Mouse (Mus musculus): ENCODE data around the gene Grin2c.

Gene Grin2c

GRCm38 (mm10) chr11:115275509-115275908 is 8.5 kb upstream of the Grin2c start:
- ChIA-PET CTCF (interaction anchor here in 3 of 4 experiments (0.5 to 1.9 kb wide), 7 partner anchors 47 to 186 kb away, joined by 3 to 10 read pairs (median 3); no protein-coding TSS in a partner anchor), POLR2A (interaction anchor here in 3 of 4 experiments (0.6 to 3.2 kb wide), 22 partner anchors 9 to 238 kb away, joined by 3 to 46 read pairs (median 8); partner anchors contain the start of genes Grin2c (in 2 of the 3), Slc9a3r1 (in 2 of the 3) and Jpt1 (in 1 of the 3))

DNA sequence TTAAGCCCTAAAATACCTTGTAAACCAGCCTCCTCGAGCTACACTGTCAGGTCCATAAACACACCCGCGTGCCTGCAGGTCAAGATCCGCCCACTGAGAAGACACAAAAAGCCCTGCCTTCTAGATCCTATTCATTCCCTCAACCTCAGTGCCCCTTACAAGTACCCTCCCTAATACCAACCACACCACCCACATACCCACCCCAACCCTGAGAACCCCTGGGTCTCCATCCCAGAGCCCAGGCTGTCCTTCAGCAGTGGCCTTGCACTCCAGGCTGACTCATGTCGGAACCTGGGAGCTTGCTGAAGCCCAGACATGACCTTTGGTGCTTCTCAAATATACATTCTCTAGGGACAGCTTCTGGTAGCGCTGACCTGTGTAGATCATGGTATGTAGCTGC is 7.7 kb upstream of the Grin2c start:
- ChIA-PET POLR2A (interaction anchor here in 3 of 4 experiments (1.1 to 3.2 kb wide), 7 partner anchors 9 to 121 kb away, joined by 3 to 15 read pairs (median 3); partner anchors contain the start of gene Slc9a3r1 (in 1 of the 3)), CTCF (interaction anchor here in 2 of 4 experiments (1.0 to 1.4 kb wide), 2 partner anchors 71 to 185 kb away, joined by 3 read pairs; no protein-coding TSS in a partner anchor)

- ChIA-PET CTCF (interaction anchor here in 2 of 4 experiments (1.0 to 10.0 kb wide), 2 partner anchors 71 to 185 kb away, joined by 3 to 112 read pairs; no protein-coding TSS in a partner anchor), POLR2A (interaction anchor here in 3 of 4 experiments (0.6 to 1.4 kb wide), 6 partner anchors 13 to 111 kb away, joined by 3 to 4 read pairs (median 3); partner anchors contain the start of gene Slc9a3r1 (in 1 of the 3))
Measured at GRCm38 (mm10) chr11:115274178-115274577, 7.1 kb upstream of the Grin2c start.

- POLR2A ChIA-PET = interaction anchor here in 2 of 4 experiments (0.6 to 2.0 kb wide), 4 partner anchors 16 to 110 kb away, joined by 3 to 5 read pairs (median 4); partner anchors contain the start of gene Slc9a3r1 (in 1 of the 2)
- CTCF ChIA-PET = interaction anchor here in 3 of 4 experiments (1.4 to 10.0 kb wide), 3 partner anchors 70 to 71 kb away, joined by 4 to 112 read pairs (median 19); no protein-coding TSS in a partner anchor
Measured at GRCm38 (mm10) chr11:115273735-115274134, 6.7 kb upstream of the Grin2c start.

DNA sequence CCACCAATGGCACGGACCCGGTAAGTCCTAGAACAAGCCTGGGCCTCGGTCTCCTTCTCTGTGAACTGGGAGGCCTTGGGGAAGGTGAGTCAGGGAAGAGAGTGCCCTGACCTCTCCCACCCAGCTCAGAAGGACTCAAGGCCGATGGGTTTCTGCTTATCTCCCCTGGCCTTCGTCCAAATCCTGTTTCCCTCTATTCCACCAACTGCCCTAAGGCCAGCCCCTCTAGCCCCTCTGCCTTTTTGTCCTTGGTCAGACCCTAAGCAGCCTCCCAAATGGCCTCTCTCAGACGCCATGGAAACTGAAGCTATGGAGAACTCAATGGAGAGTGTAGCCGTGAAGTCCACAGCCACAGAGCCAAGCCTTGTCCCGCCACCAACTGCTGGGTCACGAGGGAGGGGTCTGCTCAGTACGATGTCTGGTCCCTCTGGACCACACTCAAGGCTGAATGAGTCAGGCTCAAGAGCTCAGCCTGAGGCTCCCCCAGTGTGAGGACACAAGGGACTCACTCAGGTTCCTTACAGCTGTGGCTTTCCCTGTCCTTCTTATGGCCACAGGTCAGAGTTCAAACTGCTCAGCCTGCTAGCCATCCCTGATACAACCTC is 6.0 kb upstream of the Grin2c start:
- ChIA-PET POLR2A (interaction anchor here in 1 of 4 experiments (1.0 to 2.0 kb wide), 3 partner anchors 15 to 109 kb away, joined by 3 to 5 read pairs (median 3); partner anchors contain the start of gene Slc9a3r1), CTCF (interaction anchor here (0.5 to 10.0 kb wide), 6 partner anchors 15 to 81 kb away, joined by 4 to 112 read pairs (median 6); no protein-coding TSS in a partner anchor)

DNA sequence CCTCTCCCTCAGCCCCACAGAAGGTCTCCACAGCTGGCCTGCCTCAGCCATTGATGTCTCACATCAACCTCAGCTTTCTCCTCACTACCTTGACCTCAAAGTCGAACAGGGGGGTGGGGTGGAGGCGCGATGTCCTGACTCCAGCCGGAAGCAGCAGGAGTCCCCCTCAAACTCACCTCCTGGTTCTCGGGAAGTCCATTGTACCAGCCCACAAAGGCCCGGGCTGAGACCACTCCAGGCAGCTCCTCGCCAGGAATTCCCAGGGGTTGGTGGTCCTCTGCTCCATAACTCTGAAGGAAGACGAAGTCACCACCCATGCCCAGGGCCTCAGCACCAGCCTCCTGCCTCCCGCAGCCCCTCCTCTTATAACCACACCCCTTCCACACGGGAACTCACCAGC is 4.4 kb upstream of the Grin2c start:
- POLR2A ChIA-PET = interaction anchor here (0.6 to 1.8 kb wide), 11 partner anchors 10 to 343 kb away, joined by 3 to 5 read pairs (median 3); partner anchors contain the start of gene Fads6 (in 1 of the 4)
- CTCF ChIA-PET = interaction anchor here (0.7 to 10.0 kb wide), 10 partner anchors 26 to 112 kb away, joined by 3 to 112 read pairs (median 4); partner anchors contain the start of gene Fads6 (in 1 of the 4)

DNA sequence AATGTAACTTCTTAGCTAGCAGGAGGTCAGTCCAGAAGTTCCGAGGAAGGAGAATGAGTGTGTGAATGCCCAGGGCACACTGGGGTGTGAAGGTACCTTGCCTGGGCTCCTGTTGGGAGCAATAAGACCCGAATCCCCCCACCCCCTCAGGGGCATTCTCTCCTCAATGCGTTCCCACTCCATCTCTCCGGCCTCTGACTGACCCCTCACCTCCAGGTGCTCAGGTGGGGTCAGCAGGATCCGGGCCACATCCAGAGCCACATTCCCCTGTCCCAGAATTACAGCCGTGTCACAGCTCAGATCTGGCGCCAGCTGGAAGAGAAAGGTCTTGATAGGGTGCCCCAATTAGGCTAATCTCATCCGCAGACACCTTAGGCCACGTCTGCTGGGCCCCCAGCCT is 4.0 kb upstream of the Grin2c start:
- CTCF ChIA-PET = interaction anchor here in 3 of 4 experiments (0.8 to 10.0 kb wide), 8 partner anchors 27 to 111 kb away, joined by 3 to 112 read pairs (median 6); partner anchors contain the start of gene Fads6 (in 1 of the 3)
- POLR2A ChIA-PET = interaction anchor here (0.6 to 1.8 kb wide), 11 partner anchors 9 to 344 kb away, joined by 3 to 5 read pairs (median 3); partner anchors contain the start of gene Fads6 (in 1 of the 4)

DNA sequence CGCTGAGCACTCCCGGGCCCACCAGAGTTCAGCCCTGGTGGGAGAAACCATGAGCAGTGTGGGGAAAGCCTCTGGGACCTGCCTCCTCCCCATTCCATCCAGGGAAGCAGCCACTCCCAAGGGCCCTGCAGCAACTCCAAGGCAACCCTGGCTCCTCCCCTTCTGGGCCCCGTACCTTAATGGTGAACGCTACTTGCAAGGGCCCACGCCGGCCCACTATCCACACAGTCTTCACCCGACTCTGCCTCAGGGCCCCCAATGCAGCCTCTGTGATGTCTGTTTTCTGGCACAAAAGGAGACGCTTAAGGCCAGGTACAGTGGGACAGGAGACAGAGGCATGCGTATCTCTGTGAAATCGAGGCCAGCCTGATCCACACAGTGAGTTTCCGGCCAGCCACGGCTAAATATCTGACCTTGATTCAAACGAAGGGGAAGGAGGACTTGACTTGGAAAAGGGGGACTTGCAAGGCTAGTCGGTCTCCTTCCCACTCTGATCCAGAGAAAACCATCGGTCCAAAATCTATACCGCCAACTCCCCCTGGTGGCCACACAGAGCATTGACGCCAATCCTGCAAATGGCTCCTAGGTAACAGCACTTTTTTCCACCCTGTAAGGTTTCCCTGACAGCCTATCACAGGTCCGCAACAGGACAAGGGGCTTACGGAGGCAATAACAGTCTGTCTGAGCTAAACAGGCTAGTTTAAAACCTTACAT is 3.3 kb upstream of the Grin2c start:
- CTCF ChIA-PET = interaction anchor here in 3 of 4 experiments (0.7 to 10.0 kb wide), 10 partner anchors 11 to 111 kb away, joined by 3 to 122 read pairs (median 4); partner anchors contain the start of gene Slc9a3r1 (in 2 of the 3)
- POLR2A ChIA-PET = interaction anchor here in 2 of 4 experiments (0.9 to 1.8 kb wide), 3 partner anchors 69 to 117 kb away, joined by 3 to 4 read pairs (median 3); no protein-coding TSS in a partner anchor

- POLR2A ChIA-PET = interaction anchor here in 3 of 4 experiments (0.7 to 3.9 kb wide), 7 partner anchors 19 to 94 kb away, joined by 3 to 31 read pairs (median 4); no protein-coding TSS in a partner anchor
Measured at GRCm38 (mm10) chr11:115269330-115270066, 2.5 kb upstream of the Grin2c start.

DNA sequence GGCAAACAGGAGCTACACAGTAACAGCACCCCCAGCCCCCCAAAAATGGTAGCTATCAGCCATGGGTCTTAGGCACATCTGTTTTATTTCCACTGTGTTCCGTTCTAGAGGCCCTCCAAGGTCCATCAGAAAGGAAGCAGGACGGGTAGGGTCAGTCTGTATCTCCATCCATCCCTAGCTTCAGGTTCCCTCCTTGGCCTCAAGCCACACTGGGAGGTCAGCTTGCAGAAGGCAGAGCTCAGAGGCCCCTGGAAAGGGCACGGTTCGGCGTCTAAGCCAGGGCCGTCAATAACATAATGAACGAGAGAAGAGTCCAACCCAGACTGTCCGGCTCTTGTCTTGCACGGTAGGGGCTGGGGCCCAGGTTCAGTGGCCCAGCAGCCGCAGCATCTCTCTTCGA is 915 bp upstream of the Grin2c start:
- CTCF ChIA-PET = interaction anchor here (0.7 to 10.0 kb wide), 20 partner anchors 9 to 129 kb away, joined by 3 to 122 read pairs (median 4); partner anchors contain the start of genes Fdxr (in 2 of the 4), Fads6 (in 1 of the 4) and Slc9a3r1 (in 1 of the 4)
- POLR2A ChIA-PET = interaction anchor here (0.6 to 5.0 kb wide), 27 partner anchors 8 to 246 kb away, joined by 3 to 42 read pairs (median 6); partner anchors contain the start of genes Fdxr (in 4 of the 4), Nat9 (in 2 of the 4), Slc9a3r1 (in 2 of the 4) and Tmem104 (in 2 of the 4)

More at GRCm38 (mm10) chr11:115269330-115270066, 2.5 kb upstream of the Grin2c start:
- CTCF ChIA-PET = interaction anchor here (0.7 to 10.0 kb wide), 10 partner anchors 12 to 106 kb away, joined by 3 to 122 read pairs (median 18); partner anchors contain the start of gene Slc9a3r1 (in 2 of the 4)

DNA sequence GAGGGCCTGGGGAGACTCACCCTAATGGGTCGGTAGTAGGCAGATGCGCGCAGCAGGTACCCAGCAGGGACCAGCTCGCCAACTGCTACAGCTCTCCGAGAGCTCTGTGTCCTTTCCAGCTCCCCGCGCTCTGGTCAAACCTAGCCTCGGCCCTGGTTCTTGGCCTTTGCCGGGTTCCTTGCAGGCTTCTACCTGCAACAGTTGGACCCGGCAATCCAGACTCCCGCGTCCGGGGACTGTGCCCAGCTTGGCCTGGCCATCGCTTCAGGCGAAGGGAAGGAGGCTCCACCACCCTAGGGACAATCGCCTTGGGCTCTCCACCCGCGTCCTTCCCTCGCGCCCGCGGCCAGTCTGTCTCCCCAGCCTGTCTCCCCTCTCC is 654 bp downstream of the Grin2c start:
- CTCF ChIA-PET = interaction anchor here (0.5 to 10.0 kb wide), 40 partner anchors 8 to 183 kb away, joined by 3 to 122 read pairs (median 4); partner anchors contain the start of genes Fdxr (in 3 of the 4) and Slc9a3r1 (in 1 of the 4)

GRCm38 (mm10) chr11:115265771-115266399 is 1.2 kb downstream of the Grin2c start:
- CTCF ChIA-PET = interaction anchor here (0.5 to 10.0 kb wide), 38 partner anchors 8 to 182 kb away, joined by 3 to 122 read pairs (median 4); partner anchors contain the start of genes Fdxr (in 2 of the 4) and Slc9a3r1 (in 2 of the 4)
- POLR2A ChIA-PET = interaction anchor here (0.5 to 5.0 kb wide), 38 partner anchors 8 to 594 kb away, joined by 3 to 42 read pairs (median 4); partner anchors contain the start of genes Fdxr (in 4 of the 4), Nat9 (in 1 of the 4), Slc9a3r1 (in 1 of the 4) and Tmem104 (in 1 of the 4)

More for the DNA sequence above, 654 bp downstream of the Grin2c start:
- POLR2A ChIA-PET = interaction anchor here (0.6 to 5.0 kb wide), 37 partner anchors 8 to 106 kb away, joined by 3 to 42 read pairs (median 5); partner anchors contain the start of genes Fdxr (in 4 of the 4), Nat9 (in 1 of the 4), Slc9a3r1 (in 1 of the 4) and Tmem104 (in 1 of the 4)

- POLR2A ChIA-PET = interaction anchor here in 3 of 4 experiments (0.6 to 5.0 kb wide), 28 partner anchors 10 to 593 kb away, joined by 3 to 42 read pairs (median 4); partner anchors contain the start of genes Fdxr (in 3 of the 3), Nat9 (in 1 of the 3) and Tmem104 (in 1 of the 3)
Measured at GRCm38 (mm10) chr11:115264862-115265668, 2.0 kb downstream of the Grin2c start.

GRCm38 (mm10) chr11:115264136-115264861 is 2.7 kb downstream of the Grin2c start:
- POLR2A ChIA-PET = interaction anchor here in 3 of 4 experiments (0.6 to 5.0 kb wide), 12 partner anchors 12 to 161 kb away, joined by 3 to 29 read pairs (median 4); partner anchors contain the start of gene Fdxr (in 2 of the 3)
- CTCF ChIA-PET = interaction anchor here (0.6 to 10.0 kb wide), 15 partner anchors 13 to 181 kb away, joined by 3 to 122 read pairs (median 21); partner anchors contain the start of genes Fdxr (in 1 of the 4) and Slc9a3r1 (in 1 of the 4)

More at GRCm38 (mm10) chr11:115264862-115265668, 2.0 kb downstream of the Grin2c start:
- CTCF ChIA-PET = interaction anchor here (0.6 to 10.0 kb wide), 30 partner anchors 12 to 182 kb away, joined by 3 to 122 read pairs (median 4); partner anchors contain the start of genes Fdxr (in 2 of the 4) and Slc9a3r1 (in 2 of the 4)
